Mouse (Mus musculus) E14TG2a.4 (cell line): ENCODE measurements at regions not wholly inside any gene's neighbourhood (a gene's known extent, or its start where the extent isn't known, plus 50 kb on each side); places are given as distances from the start of the nearest gene placed in this dataset.

Experiments
- CTCF ChIP-seq: conservative IDR thresholded peaks from 2 replicates; pipeline ENCODE4 v1.5.1; 2014; ENCODE audit warnings: low read length
- NANOG ChIP-seq: IDR thresholded peaks from 2 replicates; pipeline ENCODE4 v1.6.1; 2014; ENCODE audit warnings: borderline replicate concordance, low read length, mixed read lengths

GRCm38 (mm10) chr1:147000018-147000417, 505.5 kb downstream of the Brinp3 start:
- TF ChIP-seq CTCF (no peak), NANOG (no peak)
